Mouse (Mus musculus) ES-Bruce4 (cell line): ENCODE results near the gene Rph3al.

Experiments
- CTCF ChIP-seq: IDR thresholded peaks from one replicate; pipeline ENCODE4 v1.8.1; 2011; ENCODE audit warnings: low read depth, low read length
- EP300 ChIP-seq: IDR thresholded peaks from 2 replicates; pipeline ENCODE4 v1.6.1; 2011; ENCODE audit warnings: low read depth, low read length; ENCODE audit not compliant: insufficient read depth

GRCm38 (mm10) chr11:75956651-75957050 is 18.4 kb upstream of the Rph3al start:
- no peak for TF ChIP-seq EP300
- TF ChIP-seq CTCF = no peak
